Mouse (Mus musculus) heart, adult 2 months (tissue): ENCODE results near the gene Tent5b.

Source experiments
- CTCF ChIP-seq: fragments of 200-600 bp; IDR thresholded peaks from 2 replicates; pipeline ENCODE4 v1.8.1; 2022; ENCODE audit warnings: antibody characterized with exemption, mild to moderate bottlenecking, moderate library complexity
- EP300 ChIP-seq: fragments of 200-500 bp; IDR thresholded peaks from 2 replicates; pipeline ENCODE4 v1.6.1; 2011; ENCODE audit warnings: low read depth, low read length, control low read depth; ENCODE audit not compliant: insufficient read depth
- POLR2A ChIP-seq: fragments of 200-500 bp; IDR thresholded peaks from 2 replicates; pipeline ENCODE4 v1.6.1; 2011; ENCODE audit warnings: mild to moderate bottlenecking, low read depth, low read length, control low read depth; ENCODE audit not compliant: insufficient read depth

- TF ChIP-seq EP300 (no peak), POLR2A (no peak), CTCF (no peak)
Measured at GRCm38 (mm10) chr4:133442194-133442593, 37.7 kb upstream of the Tent5b start.
